Mouse (Mus musculus): Measurements from ENCODE around the gene Tulp4. TPM values are rescaled to one million over a fixed set of nuclear protein-coding genes. Genes with fewer than 3 reads are reported as not detected.
"Not testable (repeated sequence)": the region's sequence is repeated elsewhere in the genome, so short reads cannot be mapped to it uniquely, and the experiment has no call there.

Tulp4 gene
- polyA plus RNA-seq, 1 experiment from 2014 or later = 33.3 TPM

GRCm38 (mm10) chr17:6279772-6280171 is 173.5 kb downstream of the Tulp4 start:
- H3K9me3 ChIP-seq (replicated peaks) = not testable (repeated sequence)

GRCm38 (mm10) chr17:6280513-6280912 is 174.3 kb downstream of the Tulp4 start:
- 90% methylated on average over 19 of the region's 19 CpGs for WGBS

More at GRCm38 (mm10) chr17:6279772-6280171, 173.5 kb downstream of the Tulp4 start:
- WGBS = 86% methylated on average over 10 of the region's 10 CpGs
- not testable (repeated sequence) for H3K4me1 ChIP-seq (replicated peaks); H3K9ac ChIP-seq; H3K4me2 ChIP-seq; H3K4me3 ChIP-seq; ATAC-seq (replicated peaks; ENCODE audit: insufficient number of reproducible peaks, insufficient read depth, low FRiP score, low read depth); H3K27me3 ChIP-seq; H3K27ac ChIP-seq; H3K36me3 ChIP-seq

GRCm38 (mm10) chr17:6283137-6283536 is 176.9 kb downstream of the Tulp4 start:
- H3K36me3 ChIP-seq; H3K4me3 ChIP-seq; H3K27ac ChIP-seq; H3K27me3 ChIP-seq; H3K4me1 ChIP-seq (replicated peaks); ATAC-seq (replicated peaks; ENCODE audit: insufficient number of reproducible peaks, insufficient read depth, low FRiP score, low read depth); H3K9ac ChIP-seq; H3K9me3 ChIP-seq (replicated peaks); H3K4me2 ChIP-seq: not testable (repeated sequence)
- 92% methylated on average over 8 of the region's 10 CpGs for WGBS

More at GRCm38 (mm10) chr17:6280513-6280912, 174.3 kb downstream of the Tulp4 start:
- not testable (repeated sequence) for H3K9me3 ChIP-seq (replicated peaks); H3K27ac ChIP-seq; H3K4me3 ChIP-seq; H3K9ac ChIP-seq; H3K36me3 ChIP-seq; H3K4me1 ChIP-seq (replicated peaks); H3K27me3 ChIP-seq; H3K4me2 ChIP-seq; ATAC-seq (replicated peaks; ENCODE audit: insufficient number of reproducible peaks, insufficient read depth, low FRiP score, low read depth)

GRCm38 (mm10) chr17:6286169-6286568 is 179.9 kb downstream of the Tulp4 start:
- H3K4me2 ChIP-seq; H3K36me3 ChIP-seq; H3K9me3 ChIP-seq (replicated peaks); H3K4me1 ChIP-seq (replicated peaks); H3K9ac ChIP-seq; H3K27ac ChIP-seq; ATAC-seq (replicated peaks; ENCODE audit: insufficient number of reproducible peaks, insufficient read depth, low FRiP score, low read depth); H3K4me3 ChIP-seq; H3K27me3 ChIP-seq: not testable (repeated sequence)
- WGBS = 92% methylated on average over 5 of the region's 5 CpGs

GRCm38 (mm10) chr17:6289045-6289444 is 182.8 kb downstream of the Tulp4 start:
- H3K9ac ChIP-seq; H3K27ac ChIP-seq; H3K27me3 ChIP-seq; H3K36me3 ChIP-seq; ATAC-seq (replicated peaks; ENCODE audit: insufficient number of reproducible peaks, insufficient read depth, low FRiP score, low read depth); H3K4me3 ChIP-seq; H3K9me3 ChIP-seq (replicated peaks); H3K4me1 ChIP-seq (replicated peaks); H3K4me2 ChIP-seq: not testable (repeated sequence)
- WGBS = 94% methylated on average over 12 of the region's 12 CpGs

GRCm38 (mm10) chr17:6293882-6294281 is 187.6 kb downstream of the Tulp4 start:
- H3K27me3 ChIP-seq; H3K4me3 ChIP-seq; H3K4me2 ChIP-seq; H3K27ac ChIP-seq; H3K9ac ChIP-seq; H3K9me3 ChIP-seq (replicated peaks); H3K36me3 ChIP-seq; ATAC-seq (replicated peaks; ENCODE audit: insufficient number of reproducible peaks, insufficient read depth, low FRiP score, low read depth); H3K4me1 ChIP-seq (replicated peaks): not testable (repeated sequence)
- WGBS = no CpG with 5 or more reads among the region's 5 CpGs

- H3K4me1 ChIP-seq (replicated peaks); H3K27ac ChIP-seq; H3K4me2 ChIP-seq; H3K9ac ChIP-seq; H3K9me3 ChIP-seq (replicated peaks); H3K27me3 ChIP-seq; H3K36me3 ChIP-seq; H3K4me3 ChIP-seq; ATAC-seq (replicated peaks; ENCODE audit: insufficient number of reproducible peaks, insufficient read depth, low FRiP score, low read depth): not testable (repeated sequence)
- WGBS = 82% methylated on average over 9 of the region's 15 CpGs
These were observed 191.0 kb downstream of the Tulp4 start for GRCm38 (mm10) chr17:6297060-6297795.

- not testable (repeated sequence) for H3K27ac ChIP-seq; H3K4me3 ChIP-seq; ATAC-seq (replicated peaks; ENCODE audit: insufficient number of reproducible peaks, insufficient read depth, low FRiP score, low read depth); H3K36me3 ChIP-seq; H3K4me1 ChIP-seq (replicated peaks); H3K27me3 ChIP-seq; H3K9me3 ChIP-seq (replicated peaks); H3K4me2 ChIP-seq; H3K9ac ChIP-seq
- WGBS = 63% methylated on average over 6 of the region's 12 CpGs
These were observed 194.1 kb downstream of the Tulp4 start for GRCm38 (mm10) chr17:6300190-6300863.

Small RNA genes within 50 kb of the gene (microRNA-seq; reads per million reads assigned to microRNA genes)
- gene Gm22774 = not detected

Other genes starting within 250 kb of the Tulp4 start
- gene Synj2, start 165.2 kb upstream of the Tulp4 start, polyA plus RNA-seq (2015; fragmentation: Nextera tagmentation; extraction: Ambion mirVana) = 3.5 and 4.4 TPM in 2 replicates
- 5.0 TPM in 2 replicates for gene Serac1, start 26.7 kb upstream of the Tulp4 start, polyA plus RNA-seq (2015; fragmentation: Nextera tagmentation; extraction: Ambion mirVana)
- gene Gtf2h5, start 26.7 kb upstream of the Tulp4 start, polyA plus RNA-seq (2015; fragmentation: Nextera tagmentation; extraction: Ambion mirVana) = 131 and 143 TPM in 2 replicates
- 13.1 and 15.6 TPM in 2 replicates for gene Tmem181a, start 150.4 kb downstream of the Tulp4 start, polyA plus RNA-seq (2015; fragmentation: Nextera tagmentation; extraction: Ambion mirVana)
- gene Dynlt1a, start 211.1 kb downstream of the Tulp4 start, polyA plus RNA-seq (2015; fragmentation: Nextera tagmentation; extraction: Ambion mirVana) = 10.4 and 11.3 TPM in 2 replicates